Mouse (Mus musculus) forelimb bud, embryonic 11.5 days (tissue): ENCODE data around the gene Trmt1.

Source experiments
- DNase-seq: peaks from one replicate; pipeline ENCODE4 v3.0.0-alpha.2; 2012; ENCODE audit warnings: low read depth, low spot score

Gene Trmt1

GRCm38 (mm10) chr8:84686191-84687002 is at the start of gene Trmt1:
TSS of gene Trmt1 (plus strand) at chr8:84686307.
- no peak for DNase-seq

- peak; percentile 56 for DNase-seq
These were observed 48.1 kb upstream of the Trmt1 start for GRCm38 (mm10) chr8:84637946-84638554.

- peak; percentile 33 for DNase-seq
These were observed 47.4 kb upstream of the Trmt1 start for GRCm38 (mm10) chr8:84638555-84639161.

- DNase-seq, result peak; percentile 96
These were observed 46.7 kb upstream of the Trmt1 start for GRCm38 (mm10) chr8:84639162-84640009.

GRCm38 (mm10) chr8:84640010-84640588 is 46.0 kb upstream of the Trmt1 start:
- no peak for DNase-seq

GRCm38 (mm10) chr8:84640617-84641294 is 45.4 kb upstream of the Trmt1 start:
- DNase-seq, result no peak

- DNase-seq, result no peak
These were observed 44.3 kb upstream of the Trmt1 start for GRCm38 (mm10) chr8:84641578-84642361.

- DNase-seq, result no peak
These were observed 43.1 kb upstream of the Trmt1 start for GRCm38 (mm10) chr8:84643019-84643418.

GRCm38 (mm10) chr8:84646800-84647199 is 39.3 kb upstream of the Trmt1 start:
- no peak for DNase-seq

- DNase-seq, result peak; percentile 70
These were observed 38.6 kb upstream of the Trmt1 start for GRCm38 (mm10) chr8:84647461-84647901.

GRCm38 (mm10) chr8:84650213-84650612 is 35.9 kb upstream of the Trmt1 start:
- DNase-seq, result no peak

- DNase-seq, result no peak
These were observed 32.9 kb upstream of the Trmt1 start for GRCm38 (mm10) chr8:84653092-84653631.

- DNase-seq, result no peak
These were observed 31.5 kb upstream of the Trmt1 start for GRCm38 (mm10) chr8:84654597-84654996.

- peak; percentile 94 for DNase-seq
These were observed 30.5 kb upstream of the Trmt1 start for GRCm38 (mm10) chr8:84655336-84656190.

GRCm38 (mm10) chr8:84656191-84656525 is 29.9 kb upstream of the Trmt1 start:
- DNase-seq, result peak; percentile 96

GRCm38 (mm10) chr8:84656641-84657126 is 29.4 kb upstream of the Trmt1 start:
- peak; percentile 89 for DNase-seq

- DNase-seq, result no peak
These were observed 28.9 kb upstream of the Trmt1 start for GRCm38 (mm10) chr8:84657203-84657602.

GRCm38 (mm10) chr8:84657680-84658079 is 28.4 kb upstream of the Trmt1 start:
- DNase-seq, result no peak

GRCm38 (mm10) chr8:84658951-84659350 is 27.2 kb upstream of the Trmt1 start:
- no peak for DNase-seq
